Mouse (Mus musculus) myocyte (in vitro differentiated cells): ENCODE measurements around the gene 4931406P16Rik. TPM values are rescaled to one million over a fixed set of nuclear protein-coding genes. Genes with fewer than 3 reads are reported as not detected.

ENCODE experiments used
- H3K27me3 ChIP-seq: one replicate; pipeline ENCODE4 v1.6.1; 2011; ENCODE audit not compliant: control insufficient read depth, insufficient read depth, insufficient read length
- H3K36me3 ChIP-seq: one replicate; pipeline ENCODE4 v1.6.1; 2011; ENCODE audit not compliant: control insufficient read depth, insufficient read depth
- H3K4me2 ChIP-seq: one replicate; pipeline ENCODE4 v1.6.1; 2011; ENCODE audit warnings: low read depth, control low read depth
- H3K4me3 ChIP-seq: one replicate; pipeline ENCODE4 v1.5.1; 2011; ENCODE audit warnings: mild to moderate bottlenecking, control low read depth, moderate library complexity
- H3K79me2 ChIP-seq: one replicate; pipeline ENCODE4 v1.6.1; 2011; ENCODE audit not compliant: control insufficient read depth, insufficient read depth
- H3ac ChIP-seq: one replicate; pipeline ENCODE4 v1.6.1; 2011; ENCODE audit not compliant: control insufficient read depth, insufficient read length
- CEBPB ChIP-seq: IDR thresholded peaks from 2 replicates; pipeline ENCODE4 v1.6.1; 2011; ENCODE audit warnings: mild to moderate bottlenecking, moderate library complexity; ENCODE audit not compliant: poor library complexity, insufficient read depth, severe bottlenecking
- E2F4 ChIP-seq: IDR thresholded peaks from one replicate; pipeline ENCODE4 v1.6.1; 2011; ENCODE audit warnings: mild to moderate bottlenecking, control low read depth, moderate library complexity; ENCODE audit not compliant: insufficient read depth
- MAX ChIP-seq: IDR thresholded peaks from one replicate; pipeline ENCODE4 v1.6.1; 2011; ENCODE audit warnings: low read depth, mild to moderate bottlenecking, control low read depth
- MYOD1 ChIP-seq, 3 experiments: IDR thresholded peaks; one replicate each; pipeline ENCODE4 v1.6.1; 2011; ENCODE audit warnings: control low read depth in 2 of 3, low read depth in 2 of 3, mild to moderate bottlenecking in 2 of 3, moderate library complexity in 1 of 3; ENCODE audit not compliant: insufficient read length in 2 of 3, control insufficient read depth in 1 of 3
- MYOG ChIP-seq, 3 experiments: IDR thresholded peaks; one replicate each; pipeline ENCODE4 v1.6.1; 2011; ENCODE audit warnings: control low read depth in 2 of 3, low read depth in 2 of 3, mild to moderate bottlenecking in 2 of 3; ENCODE audit not compliant: insufficient read length in 2 of 3, control insufficient read depth in 1 of 3, insufficient read depth in 1 of 3
- POLR2A ChIP-seq: IDR thresholded peaks from one replicate; pipeline ENCODE4 v1.6.1; 2011; ENCODE audit warnings: low read depth, mild to moderate bottlenecking, control low read depth, moderate library complexity; ENCODE audit not compliant: insufficient read length
- POLR2AphosphoS2 ChIP-seq: IDR thresholded peaks from one replicate; pipeline ENCODE4 v1.6.1; 2011; ENCODE audit warnings: low read depth, control low read depth; ENCODE audit not compliant: insufficient read length
- REST ChIP-seq: IDR thresholded peaks from one replicate; pipeline ENCODE4 v1.6.1; 2011; ENCODE audit warnings: mild to moderate bottlenecking, control low read depth, moderate library complexity; ENCODE audit not compliant: insufficient read depth, insufficient read length
- SRF ChIP-seq: IDR thresholded peaks from one replicate; pipeline ENCODE4 v1.6.1; 2011; ENCODE audit warnings: low read depth; ENCODE audit not compliant: control insufficient read depth, insufficient read length
- TCF12 ChIP-seq: IDR thresholded peaks from one replicate; pipeline ENCODE4 v1.6.1; 2011; ENCODE audit warnings: mild to moderate bottlenecking, control low read depth; ENCODE audit not compliant: poor library complexity, insufficient read depth, severe bottlenecking
- TCF3 ChIP-seq: IDR thresholded peaks from one replicate; pipeline ENCODE4 v1.6.1; 2011; ENCODE audit warnings: low read depth, control low read depth; ENCODE audit not compliant: insufficient read length
- USF1 ChIP-seq: IDR thresholded peaks from one replicate; pipeline ENCODE4 v1.6.1; 2011; ENCODE audit warnings: low read depth, mild to moderate bottlenecking, control low read depth, moderate library complexity
- polyA plus RNA-seq: library from polyadenylated mRNA; unstranded; fragments of >200 nt; fragmentation: generic; extraction: Trizol; gene quantifications from one replicate; pipeline ENCODE4 v1.2.1, GENCODE M21; 2012; ENCODE audit warnings: missing spikeins

Gene 4931406P16Rik
- polyA plus RNA-seq, 1 experiment: 14.5 TPM

DNA sequence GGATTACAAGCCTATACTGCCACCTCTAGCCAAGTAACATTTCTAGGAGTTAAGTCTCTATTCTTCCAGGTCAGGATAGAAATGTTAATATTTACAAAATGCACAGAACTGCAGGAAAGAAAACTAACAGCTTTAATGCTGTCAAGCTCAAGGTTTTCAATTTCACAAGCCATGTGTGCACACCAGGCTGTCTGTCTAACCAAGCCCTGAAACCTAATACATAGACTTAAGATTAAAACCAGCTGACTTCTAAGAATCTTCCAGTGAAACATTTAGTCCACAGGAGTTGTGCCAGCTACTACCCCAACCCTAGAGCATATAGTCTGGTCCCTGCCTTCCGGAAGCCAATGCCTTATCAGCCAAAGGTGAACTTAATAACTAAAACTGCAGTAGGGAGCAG, 54.9 kb downstream of the 4931406P16Rik start:
- TF ChIP-seq REST (no peak), MYOG (IDR thresholded peaks at IDR 0.05; ENCODE audit: control insufficient read depth in 1 of 3, insufficient read depth in 1 of 3, insufficient read length in 2 of 3, low read depth in 2 of 3) (no peak), POLR2AphosphoS2 (no peak), MAX (no peak), TCF3 (no peak), USF1 (no peak), MYOD1 (IDR thresholded peaks at IDR 0.05; ENCODE audit: control insufficient read depth in 1 of 3, insufficient read length in 2 of 3, low read depth in 2 of 3) (no peak), E2F4 (no peak), POLR2A (no peak), SRF (no peak), CEBPB (no peak), TCF12 (no peak)
- Histone ChIP-seq H3K79me2 (peaks cover 4% of the 10 kb centered on the region), H3K27me3 (no peaks in the 10 kb centered on the region), H3K4me3 (no peak overlapping the region), H3ac (no peak overlapping the region), H3K4me2 (no peak overlapping the region), H3K36me3 (peaks cover 74% of the 10 kb centered on the region)

DNA sequence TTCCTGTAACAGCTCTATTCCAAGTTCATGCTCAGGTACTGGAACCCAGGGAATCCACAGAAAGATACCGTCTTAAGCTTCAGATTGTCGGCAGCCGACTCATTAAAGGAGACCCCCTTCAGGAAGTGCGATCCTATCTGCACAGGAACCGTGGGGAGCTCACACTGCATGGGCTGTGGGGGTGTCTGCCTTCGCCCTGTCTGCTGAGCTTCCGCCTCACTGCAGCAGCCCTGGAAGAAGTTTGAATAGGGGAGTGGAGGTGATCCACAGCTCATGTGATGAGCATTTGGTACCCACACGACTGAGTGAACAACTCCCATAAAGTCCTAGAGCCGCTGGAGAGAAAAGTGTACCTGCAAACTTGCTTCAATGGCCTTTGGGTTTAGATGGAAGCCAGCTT, 56.1 kb downstream of the 4931406P16Rik start:
- no peaks in the 10 kb centered on the region for H3K79me2 ChIP-seq
- TF ChIP-seq USF1 (no peak), MYOD1 (IDR thresholded peaks at IDR 0.05; ENCODE audit: control insufficient read depth in 1 of 3, insufficient read length in 2 of 3, low read depth in 2 of 3) (no peak), MYOG (IDR thresholded peaks at IDR 0.05; ENCODE audit: control insufficient read depth in 1 of 3, insufficient read depth in 1 of 3, insufficient read length in 2 of 3, low read depth in 2 of 3) (no peak)
- H3K4me2 ChIP-seq: no peak overlapping the region
- H3K36me3 ChIP-seq: peaks cover 78% of the 10 kb centered on the region
- H3ac ChIP-seq: no peak overlapping the region
- H3K27me3 ChIP-seq: no peaks in the 10 kb centered on the region
- no peak overlapping the region for H3K4me3 ChIP-seq

DNA sequence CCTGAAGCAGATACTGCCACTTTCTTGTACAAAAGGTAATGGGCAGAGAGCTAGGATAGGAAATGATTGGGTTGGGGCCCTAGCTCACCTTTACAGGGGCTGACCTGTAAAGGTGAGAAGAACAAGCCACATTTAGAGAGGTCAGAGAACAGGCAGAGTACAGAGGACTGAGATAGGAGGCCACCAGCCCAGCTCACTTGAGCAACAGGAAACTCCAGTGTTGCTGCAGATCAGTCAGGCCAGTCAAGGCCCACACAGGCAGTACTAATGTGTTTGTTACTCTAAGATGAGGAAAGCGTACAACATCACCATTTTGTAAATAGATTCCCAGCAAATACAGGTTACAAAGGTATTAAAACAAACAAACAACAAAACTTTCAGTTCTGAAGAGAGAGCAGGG, 57.4 kb downstream of the 4931406P16Rik start:
- Histone ChIP-seq H3K79me2 (no peaks in the 10 kb centered on the region), H3K4me2 (no peak overlapping the region), H3ac (no peak overlapping the region), H3K27me3 (no peaks in the 10 kb centered on the region), H3K4me3 (no peak overlapping the region), H3K36me3 (peaks cover 75% of the 10 kb centered on the region)
- TF ChIP-seq POLR2AphosphoS2: no peak
- TF ChIP-seq CEBPB: no peak
- no peak for TF ChIP-seq TCF3
- TF ChIP-seq TCF12: no peak
- no peak for TF ChIP-seq MYOG (IDR thresholded peaks at IDR 0.05; ENCODE audit: control insufficient read depth in 1 of 3, insufficient read depth in 1 of 3, insufficient read length in 2 of 3, low read depth in 2 of 3)
- TF ChIP-seq SRF: no peak
- TF ChIP-seq USF1: no peak
- no peak for TF ChIP-seq MYOD1 (IDR thresholded peaks at IDR 0.05; ENCODE audit: control insufficient read depth in 1 of 3, insufficient read length in 2 of 3, low read depth in 2 of 3)
- TF ChIP-seq MAX: no peak
- no peak for TF ChIP-seq E2F4
- no peak for TF ChIP-seq REST
- no peak for TF ChIP-seq POLR2A

DNA sequence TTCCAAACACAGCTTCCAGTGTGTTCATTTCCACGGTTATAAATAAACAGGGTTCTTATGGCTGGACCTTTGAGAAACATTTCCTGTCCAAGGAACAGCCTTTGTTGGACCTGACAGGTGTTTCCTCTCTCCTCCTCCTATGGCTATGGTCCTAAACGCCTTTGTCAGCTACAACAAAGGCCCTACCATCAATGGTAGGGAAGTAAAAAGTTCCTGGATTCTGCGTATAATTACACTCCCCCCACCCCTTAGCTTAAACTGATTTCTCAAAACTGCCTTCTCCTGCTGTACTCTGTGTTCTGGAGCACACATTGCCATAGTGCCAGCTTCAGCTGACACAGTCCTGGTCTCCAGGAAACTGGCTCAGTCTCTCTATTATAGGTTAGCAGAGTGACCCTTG, 58.2 kb downstream of the 4931406P16Rik start:
- no peak for TF ChIP-seq MYOG (IDR thresholded peaks at IDR 0.05; ENCODE audit: control insufficient read depth in 1 of 3, insufficient read depth in 1 of 3, insufficient read length in 2 of 3, low read depth in 2 of 3)
- TF ChIP-seq CEBPB: no peak
- no peak for TF ChIP-seq REST
- TF ChIP-seq POLR2A: no peak
- TF ChIP-seq SRF: no peak
- no peak for TF ChIP-seq TCF3
- no peak for TF ChIP-seq E2F4
- TF ChIP-seq POLR2AphosphoS2: no peak
- TF ChIP-seq MAX: no peak
- TF ChIP-seq MYOD1 (IDR thresholded peaks at IDR 0.05; ENCODE audit: control insufficient read depth in 1 of 3, insufficient read length in 2 of 3, low read depth in 2 of 3): no peak
- no peak for TF ChIP-seq USF1
- no peak for TF ChIP-seq TCF12
- Histone ChIP-seq H3K36me3 (peaks cover 71% of the 10 kb centered on the region), H3K4me2 (no peak overlapping the region), H3K27me3 (no peaks in the 10 kb centered on the region), H3K4me3 (no peak overlapping the region), H3K79me2 (no peaks in the 10 kb centered on the region), H3ac (no peak overlapping the region)

DNA sequence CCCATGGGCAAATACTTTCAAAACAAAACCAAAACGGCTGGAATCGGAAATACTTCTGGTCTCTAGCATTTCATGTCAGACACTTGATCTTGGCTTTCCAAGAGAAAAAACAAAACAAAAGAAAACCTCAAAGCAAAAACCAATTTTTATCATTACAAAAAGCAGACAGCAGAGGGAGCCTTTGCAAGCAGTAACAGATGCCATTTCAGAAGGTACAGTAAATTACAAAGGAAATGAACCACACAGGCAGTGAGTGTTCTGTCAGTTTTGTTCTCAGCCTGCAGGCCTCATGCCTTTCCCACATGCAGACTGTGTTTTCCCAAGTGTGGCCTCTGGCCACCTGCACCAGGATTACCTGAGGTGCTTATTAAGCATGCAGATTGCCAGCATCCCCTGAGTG, 61.3 kb downstream of the 4931406P16Rik start:
- TF ChIP-seq CEBPB (no peak), E2F4 (no peak), TCF12 (no peak), MAX (no peak), MYOG (IDR thresholded peaks at IDR 0.05; ENCODE audit: control insufficient read depth in 1 of 3, insufficient read depth in 1 of 3, insufficient read length in 2 of 3, low read depth in 2 of 3) (no peak), MYOD1 (IDR thresholded peaks at IDR 0.05; ENCODE audit: control insufficient read depth in 1 of 3, insufficient read length in 2 of 3, low read depth in 2 of 3) (no peak), POLR2A (no peak), SRF (no peak), TCF3 (no peak), POLR2AphosphoS2 (no peak), USF1 (no peak), REST (no peak)
- Histone ChIP-seq H3K4me2 (no peak overlapping the region), H3K79me2 (no peaks in the 10 kb centered on the region), H3K4me3 (no peak overlapping the region), H3ac (no peak overlapping the region), H3K27me3 (no peaks in the 10 kb centered on the region), H3K36me3 (peaks cover 55% of the 10 kb centered on the region)
